Mouse (Mus musculus) brain, embryonic 14.5 days (tissue): ENCODE data around the gene Pif1.

Source experiments
- CTCF ChIP-seq: fragments of 200-500 bp; IDR thresholded peaks from 2 replicates; pipeline ENCODE4 v1.5.1; 2012; ENCODE audit warnings: inconsistent platforms, mild to moderate bottlenecking, moderate library complexity, borderline replicate concordance; ENCODE audit not compliant: insufficient read depth, insufficient read length; ENCODE audit errors: extremely low read depth
- POLR2A ChIP-seq: fragments of 200-500 bp; IDR thresholded peaks from 2 replicates; pipeline ENCODE4 v1.6.1; 2012; ENCODE audit warnings: mild to moderate bottlenecking, inconsistent platforms, borderline replicate concordance; ENCODE audit not compliant: poor library complexity, insufficient read depth, insufficient read length, severe bottlenecking; ENCODE audit errors: extremely low read depth

DNA sequence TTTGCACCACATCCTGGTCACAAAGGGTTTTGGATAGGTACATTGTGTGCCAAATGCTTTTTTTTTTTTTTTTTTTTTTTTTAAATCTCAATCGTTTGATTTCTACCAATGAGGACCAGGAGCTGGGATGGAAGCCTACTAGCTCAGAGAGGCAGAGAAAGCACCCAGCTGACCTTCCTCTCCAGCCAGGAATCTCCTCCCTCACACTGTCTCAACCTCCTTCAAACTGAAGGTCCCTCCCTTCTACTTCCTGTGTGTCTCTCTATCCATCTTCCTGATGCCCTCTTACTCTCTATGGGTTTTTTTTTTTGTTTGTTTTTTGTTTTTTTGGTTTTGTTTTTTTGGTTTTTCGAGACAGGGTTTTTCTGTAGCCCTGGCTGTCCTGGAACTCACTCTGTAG, 14.0 kb downstream of the Pif1 start:
- TF ChIP-seq POLR2A (no peak), CTCF (no peak)
